Mouse (Mus musculus): Measurements from ENCODE around the gene Hoxd8. TPM values are rescaled to one million over a fixed set of nuclear protein-coding genes. Genes with fewer than 3 reads are reported as not detected.

Hoxd8 gene
- polyA plus RNA-seq (2016; fragmentation: Nextera tagmentation; extraction: Ambion mirVana): 0.14 and 0.46 TPM in 2 replicates

GRCm38 (mm10) chr2:74704393-74704998 lies at the start of gene Hoxd8:
Gene Hoxd8, plus strand, starts transcription at chr2:74704615.
- Histone ChIP-seq H3K4me2 (replicated peaks) (peak within 1 kb of the TSS; percentile 60), H3K36me3 (no peaks in the 10 kb centered on the region), H3K9me3 (replicated peaks) (no peaks in the 10 kb centered on the region), H3K4me3 (peak within 1 kb of the TSS; percentile 36), H3K27ac (no peak within 1 kb of the TSS), H3K27me3 (peaks cover 89% of the 10 kb centered on the region), H3K4me1 (peaks cover 11% of the 10 kb centered on the region), H3K9ac (peak within 1 kb of the TSS; percentile 49; the same call in 1 of the 2 replicates)
- under 1% methylated on average over 35 of the region's 52 CpGs for WGBS
- ATAC-seq (ENCODE audit: low FRiP score): no peak; the same call in 1 of the 2 replicates

GRCm38 (mm10) chr2:74654743-74655419 lies 49.5 kb upstream of the Hoxd8 start:
- H3K4me2 ChIP-seq (replicated peaks): peak overlapping the region; percentile 52
- peaks cover 9% of the 10 kb centered on the region for H3K4me1 ChIP-seq
- no peaks in the 10 kb centered on the region; the same call in 1 of the 2 replicates for H3K9me3 ChIP-seq (replicated peaks)
- peak overlapping the region; percentile 55; the same call in 1 of the 2 replicates for H3K9ac ChIP-seq
- H3K4me3 ChIP-seq: peak overlapping the region; percentile 38
- H3K27me3 ChIP-seq: peaks cover 77% of the 10 kb centered on the region
- no peak for ATAC-seq (ENCODE audit: low FRiP score)
- WGBS: 4% methylated on average over 20 of the region's 20 CpGs
- peak overlapping the region; percentile 57 for H3K27ac ChIP-seq
- H3K36me3 ChIP-seq: no peaks in the 10 kb centered on the region

- peak overlapping the region; percentile 57 for H3K27ac ChIP-seq
- peaks cover 77% of the 10 kb centered on the region for H3K27me3 ChIP-seq
- peak overlapping the region; percentile 38 for H3K4me3 ChIP-seq
- no peaks in the 10 kb centered on the region; the same call in 1 of the 2 replicates for H3K9me3 ChIP-seq (replicated peaks)
- ATAC-seq (ENCODE audit: low FRiP score): no peak
- WGBS: under 1% methylated on average over 20 of the region's 47 CpGs
- H3K4me2 ChIP-seq (replicated peaks): peak overlapping the region; percentile 52
- no peaks in the 10 kb centered on the region for H3K36me3 ChIP-seq
- peaks cover 9% of the 10 kb centered on the region for H3K4me1 ChIP-seq
- peak overlapping the region; percentile 55 for H3K9ac ChIP-seq
Observed at GRCm38 (mm10) chr2:74655420-74655781, 49.0 kb upstream of the Hoxd8 start.

GRCm38 (mm10) chr2:74655821-74656631 lies 48.4 kb upstream of the Hoxd8 start:
- H3K9me3 ChIP-seq (replicated peaks): no peaks in the 10 kb centered on the region; the same call in 1 of the 2 replicates
- H3K4me2 ChIP-seq (replicated peaks): peak overlapping the region; percentile 52
- WGBS: under 1% methylated on average over 67 of the region's 69 CpGs
- peaks cover 77% of the 10 kb centered on the region for H3K27me3 ChIP-seq
- ATAC-seq (ENCODE audit: low FRiP score): no peak
- H3K36me3 ChIP-seq: no peaks in the 10 kb centered on the region
- H3K4me3 ChIP-seq: peak overlapping the region; percentile 38
- peak overlapping the region; percentile 57 for H3K27ac ChIP-seq
- peaks cover 9% of the 10 kb centered on the region for H3K4me1 ChIP-seq
- peak overlapping the region; percentile 55 for H3K9ac ChIP-seq

GRCm38 (mm10) chr2:74656632-74657021 lies 47.8 kb upstream of the Hoxd8 start:
- H3K27ac ChIP-seq: no peak overlapping the region
- WGBS: 5% methylated on average over 4 of the region's 4 CpGs
- peaks cover 80% of the 10 kb centered on the region for H3K27me3 ChIP-seq
- no peak for ATAC-seq (ENCODE audit: low FRiP score)
- H3K4me2 ChIP-seq (replicated peaks): no peak overlapping the region
- H3K9me3 ChIP-seq (replicated peaks): no peaks in the 10 kb centered on the region; the same call in 1 of the 2 replicates
- no peak overlapping the region for H3K9ac ChIP-seq
- peak overlapping the region; percentile 38; the same call in 1 of the 2 replicates for H3K4me3 ChIP-seq
- no peaks in the 10 kb centered on the region for H3K36me3 ChIP-seq
- H3K4me1 ChIP-seq: peaks cover 9% of the 10 kb centered on the region

GRCm38 (mm10) chr2:74657251-74658023 lies 47.0 kb upstream of the Hoxd8 start:
- ATAC-seq (ENCODE audit: low FRiP score): no peak
- Histone ChIP-seq H3K27ac (peak overlapping the region; percentile 80), H3K4me1 (peaks cover 9% of the 10 kb centered on the region), H3K27me3 (peaks cover 80% of the 10 kb centered on the region), H3K4me2 (replicated peaks) (0 out of 2 replicates have a peak overlapping the region, but pooled peaks have one; percentile 13), H3K9me3 (replicated peaks) (no peaks in the 10 kb centered on the region; the same call in 1 of the 2 replicates), H3K4me3 (peak overlapping the region; percentile 30), H3K9ac (peak overlapping the region; percentile 45; the same call in 1 of the 2 replicates), H3K36me3 (no peaks in the 10 kb centered on the region)
- 2% methylated on average over 62 of the region's 62 CpGs for WGBS

GRCm38 (mm10) chr2:74658024-74658666 lies 46.3 kb upstream of the Hoxd8 start:
- H3K4me3 ChIP-seq: peak overlapping the region; percentile 30
- ATAC-seq (ENCODE audit: low FRiP score): no peak
- no peaks in the 10 kb centered on the region for H3K36me3 ChIP-seq
- 0 out of 2 replicates have a peak overlapping the region, but pooled peaks have one; percentile 15 for H3K4me2 ChIP-seq (replicated peaks)
- peak overlapping the region; percentile 45 for H3K9ac ChIP-seq
- 1% methylated on average over 15 of the region's 15 CpGs for WGBS
- peak overlapping the region; percentile 80 for H3K27ac ChIP-seq
- peaks cover 9% of the 10 kb centered on the region for H3K4me1 ChIP-seq
- peaks cover 85% of the 10 kb centered on the region for H3K27me3 ChIP-seq
- H3K9me3 ChIP-seq (replicated peaks): no peaks in the 10 kb centered on the region; the same call in 1 of the 2 replicates

- no peaks in the 10 kb centered on the region for H3K36me3 ChIP-seq
- H3K9ac ChIP-seq: peak overlapping the region; percentile 36
- peaks cover 89% of the 10 kb centered on the region for H3K27me3 ChIP-seq
- 0 out of 2 replicates have a peak overlapping the region, but pooled peaks have one; percentile 15 for H3K4me2 ChIP-seq (replicated peaks)
- H3K9me3 ChIP-seq (replicated peaks): no peaks in the 10 kb centered on the region; the same call in 1 of the 2 replicates
- peaks cover 9% of the 10 kb centered on the region for H3K4me1 ChIP-seq
- no peak for ATAC-seq (ENCODE audit: low FRiP score)
- peak overlapping the region; percentile 30 for H3K4me3 ChIP-seq
- WGBS: under 1% methylated on average over 47 of the region's 47 CpGs
- peak overlapping the region; percentile 80 for H3K27ac ChIP-seq
Observed at GRCm38 (mm10) chr2:74658667-74659371, 45.6 kb upstream of the Hoxd8 start.

GRCm38 (mm10) chr2:74659507-74660005 lies 44.9 kb upstream of the Hoxd8 start, which contains the start of gene Evx2:
Gene Evx2, minus strand, starts transcription at chr2:74659557.
- Histone ChIP-seq H3K36me3 (no peaks in the 10 kb centered on the region), H3K27ac (peak within 1 kb of the TSS; percentile 80), H3K27me3 (peaks cover 89% of the 10 kb centered on the region), H3K9ac (peak within 1 kb of the TSS; percentile 36), H3K4me1 (peaks cover 9% of the 10 kb centered on the region), H3K4me3 (peak within 1 kb of the TSS; percentile 30), H3K4me2 (replicated peaks) (0 out of 2 replicates have a peak within 1 kb of the TSS, but pooled peaks have one; percentile 15), H3K9me3 (replicated peaks) (no peaks in the 10 kb centered on the region; the same call in 1 of the 2 replicates)
- ATAC-seq (ENCODE audit: low FRiP score): no peak
- WGBS: 2% methylated on average over 28 of the region's 28 CpGs

Data from hindbrain, embryonic 12.5 days (tissue).